Mouse (Mus musculus): ENCODE results near the gene Cnbd2.

Cnbd2 gene

GRCm38 (mm10) chr2:156311841-156312291 lies 233 bp upstream of the Cnbd2 start:
- DNase-seq (ENCODE audit: low spot score), result peak; percentile 76

- DNase-seq (ENCODE audit: low spot score), result no peak
Measured at GRCm38 (mm10) chr2:156313153-156313552, 1.1 kb downstream of the Cnbd2 start.

- no peak for DNase-seq (ENCODE audit: low spot score)
Measured at GRCm38 (mm10) chr2:156314811-156315210, 2.7 kb downstream of the Cnbd2 start.

GRCm38 (mm10) chr2:156318491-156318890 lies 6.4 kb downstream of the Cnbd2 start:
- no peak for DNase-seq (ENCODE audit: low spot score)

GRCm38 (mm10) chr2:156321538-156321937 lies 9.4 kb downstream of the Cnbd2 start:
- DNase-seq (ENCODE audit: low spot score), result no peak

GRCm38 (mm10) chr2:156324116-156324588 lies 12.1 kb downstream of the Cnbd2 start:
- DNase-seq (ENCODE audit: low spot score), result peak; percentile 53

- peak; percentile 66 for DNase-seq (ENCODE audit: low spot score)
Measured at GRCm38 (mm10) chr2:156324681-156325080, 12.6 kb downstream of the Cnbd2 start.

GRCm38 (mm10) chr2:156330681-156331080 lies 18.6 kb downstream of the Cnbd2 start:
- no peak for DNase-seq (ENCODE audit: low spot score)

- no peak for DNase-seq (ENCODE audit: low spot score)
Measured at GRCm38 (mm10) chr2:156331446-156331965, 19.4 kb downstream of the Cnbd2 start.

- DNase-seq (ENCODE audit: low spot score), result no peak
Measured at GRCm38 (mm10) chr2:156340078-156340477, 28.0 kb downstream of the Cnbd2 start.

- DNase-seq (ENCODE audit: low spot score), result no peak
Measured at GRCm38 (mm10) chr2:156344775-156345532, 32.9 kb downstream of the Cnbd2 start.

GRCm38 (mm10) chr2:156348812-156349211 lies 36.7 kb downstream of the Cnbd2 start:
- DNase-seq (ENCODE audit: low spot score), result no peak

- DNase-seq (ENCODE audit: low spot score), result no peak
Measured at GRCm38 (mm10) chr2:156349286-156349848, 37.3 kb downstream of the Cnbd2 start.

GRCm38 (mm10) chr2:156351243-156351642 lies 39.1 kb downstream of the Cnbd2 start:
- DNase-seq (ENCODE audit: low spot score), result no peak

- DNase-seq (ENCODE audit: low spot score), result no peak
Measured at GRCm38 (mm10) chr2:156352413-156353165, 40.5 kb downstream of the Cnbd2 start.

GRCm38 (mm10) chr2:156353265-156353692 lies 41.2 kb downstream of the Cnbd2 start:
- DNase-seq (ENCODE audit: low spot score), result no peak

- no peak for DNase-seq (ENCODE audit: low spot score)
Measured at GRCm38 (mm10) chr2:156356031-156356430, 43.9 kb downstream of the Cnbd2 start.

GRCm38 (mm10) chr2:156368465-156368864 lies 56.4 kb downstream of the Cnbd2 start:
- DNase-seq (ENCODE audit: low spot score), result no peak

GRCm38 (mm10) chr2:156370896-156371295 lies 58.8 kb downstream of the Cnbd2 start:
- DNase-seq (ENCODE audit: low spot score), result no peak

- DNase-seq (ENCODE audit: low spot score), result no peak
Measured at GRCm38 (mm10) chr2:156376956-156377355, 64.9 kb downstream of the Cnbd2 start.

GRCm38 (mm10) chr2:156379929-156380328 lies 67.8 kb downstream of the Cnbd2 start:
- DNase-seq (ENCODE audit: low spot score), result no peak

- DNase-seq (ENCODE audit: low spot score), result no peak
Measured at GRCm38 (mm10) chr2:156381350-156381749, 69.3 kb downstream of the Cnbd2 start.
